Mouse (Mus musculus) ovary, adult 10 weeks (tissue): ENCODE measurements around the gene Zfp36l1. TPM values are rescaled to one million over a fixed set of nuclear protein-coding genes. Genes with fewer than 3 reads are reported as not detected.

Experiments used
- polyA plus RNA-seq: library from polyadenylated mRNA; stranded (reverse); fragments of 350-450 nt; fragmentation: Illumina TruSeq; extraction: RNeasy Lipid Tissue Mini Kit (QIAGEN cat#74804); gene quantifications from one replicate; pipeline ENCODE4 v1.2.3, GENCODE M21; 2014

Zfp36l1 gene
- 580 TPM for polyA plus RNA-seq

DNA sequence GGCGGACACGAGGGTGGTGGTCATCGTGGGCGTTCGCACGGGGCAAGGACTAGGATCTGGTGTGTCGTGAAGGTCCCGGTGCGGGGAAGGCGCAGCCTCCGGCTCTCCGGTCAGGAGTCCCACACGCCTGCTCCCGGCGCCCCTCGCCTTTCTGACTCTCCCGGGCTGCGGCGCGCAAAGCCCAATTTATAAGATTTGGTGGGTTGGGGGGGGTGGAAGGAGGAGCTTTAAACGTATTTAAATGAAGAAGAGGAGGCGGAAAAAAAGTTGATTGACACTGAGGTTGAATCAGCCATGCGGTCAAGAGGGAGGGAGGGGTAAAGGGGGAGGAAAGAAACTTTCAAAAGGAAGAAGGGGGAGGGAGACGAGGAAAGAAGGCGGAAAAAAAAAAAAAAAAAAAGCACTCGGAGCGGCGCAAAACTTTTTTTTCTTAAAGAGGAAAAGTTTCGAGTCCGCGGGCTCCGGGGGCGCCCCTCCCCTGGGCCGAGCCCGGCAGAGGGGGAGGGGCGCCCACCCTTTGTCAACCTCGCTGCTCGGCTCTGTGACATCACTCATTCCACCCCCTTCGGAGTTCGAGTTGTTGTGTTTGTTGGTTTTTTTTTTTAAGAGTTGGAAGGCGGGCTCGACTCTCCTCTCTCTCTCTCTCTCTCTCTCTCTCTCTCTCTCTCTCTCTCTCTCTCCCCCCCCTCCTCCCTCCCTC, at the start of gene Zfp36l1:
Gene Zfp36l1, minus strand, starts transcription at position 162 of the 700 bp plus-strand sequence.

Other genes with a start within 250 kb of the Zfp36l1 start
- 75.6 TPM for gene Actn1, start 147.4 kb upstream of the Zfp36l1 start, polyA plus RNA-seq